Mouse (Mus musculus): ENCODE measurements around the gene Ei24. TPM values are rescaled to one million over a fixed set of nuclear protein-coding genes. Genes with fewer than 3 reads are reported as not detected.

The Ei24 gene
- 56.4 and 88.9 TPM in 2 replicates for polyA plus RNA-seq (2012; rRNA removed)

DNA sequence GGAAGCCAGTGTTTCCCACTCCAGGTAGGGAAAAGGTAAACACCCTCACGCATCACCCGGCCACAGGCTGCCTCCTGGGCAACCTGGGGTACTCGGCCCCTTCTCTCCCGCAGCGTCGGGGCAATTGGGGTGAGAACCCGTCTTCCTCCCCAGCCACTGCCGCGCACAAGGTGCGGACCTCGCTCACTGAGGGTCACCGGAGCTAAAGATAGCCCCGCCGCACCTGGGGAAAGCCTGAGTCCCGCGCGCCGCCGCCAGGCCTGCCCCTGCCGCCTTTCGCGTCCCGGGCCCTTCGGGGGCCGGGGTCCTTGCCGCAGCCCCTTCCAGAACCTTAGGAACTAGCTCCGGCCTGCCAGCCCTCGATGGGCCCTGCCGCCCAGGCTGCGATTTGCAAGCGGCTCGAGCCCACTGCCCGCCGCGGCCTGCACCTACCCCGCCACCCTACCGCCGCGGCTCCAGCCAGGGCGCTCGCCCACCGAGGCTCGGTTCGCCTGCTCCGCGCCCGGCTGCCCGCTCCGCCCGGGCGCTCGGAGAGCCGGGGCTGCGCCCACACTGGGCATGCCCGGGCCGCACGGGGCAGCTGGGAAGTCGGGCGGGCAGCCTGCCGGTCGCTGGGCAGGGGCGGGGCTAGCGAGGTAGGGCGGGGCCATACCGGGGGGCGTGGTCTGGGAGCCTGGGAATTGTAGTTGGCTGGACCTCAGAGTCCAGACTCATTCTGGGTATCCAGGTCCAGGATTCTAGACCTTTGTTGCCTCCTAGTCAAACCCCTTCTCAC is at the start of gene Ei24:
TSS of gene Ei24 (minus strand) at position 613 of the 775 bp plus-strand sequence.
- Histone ChIP-seq H3K4me3 (replicated peaks; ENCODE audit: extremely low read depth, low read depth, low read length) (peak within 1 kb of the TSS; percentile 60), H3K4me1 (ENCODE audit: control insufficient read depth, insufficient read depth, low read length) (peaks cover 2% of the 10 kb centered on the region; the same call in 1 of the 2 replicates)
- DNase-seq, result peak; percentile 95
- under 1% methylated on average over 61 of the region's 66 CpGs for WGBS
- TF ChIP-seq CTCF (IDR thresholded peaks at IDR 0.05; ENCODE audit: insufficient read depth, low read length), result no peak

DNA sequence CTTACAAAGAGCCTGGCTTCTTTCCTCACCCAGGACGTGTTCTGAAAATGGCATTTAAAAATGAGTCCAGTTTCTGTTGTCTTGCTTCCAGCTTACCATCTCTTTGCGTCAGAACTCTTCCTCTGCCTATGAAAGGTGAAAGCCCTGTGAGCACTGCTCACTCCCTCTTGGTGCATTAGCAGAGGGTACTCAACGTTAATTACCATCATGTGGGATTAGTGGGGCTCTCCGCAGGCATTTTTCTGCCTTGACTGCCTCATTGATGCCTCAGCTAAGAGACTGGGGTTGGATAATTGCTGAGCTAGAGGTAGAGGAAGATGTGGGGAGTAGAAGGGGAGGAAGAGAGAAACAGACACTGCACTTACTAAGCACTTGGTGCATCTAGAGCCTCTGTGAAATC is 49.2 kb upstream of the Ei24 start:
- no peak overlapping the region for H3K4me3 ChIP-seq (replicated peaks; ENCODE audit: extremely low read depth, low read depth, low read length)
- TF ChIP-seq CTCF (IDR thresholded peaks at IDR 0.05; ENCODE audit: insufficient read depth, low read length), result no peak
- no peak for TF ChIP-seq POLR2A (IDR thresholded peaks at IDR 0.05; ENCODE audit: borderline replicate concordance, extremely low read depth, low read depth, low read length)
- no peak for DNase-seq
- H3K4me1 ChIP-seq (ENCODE audit: control insufficient read depth, insufficient read depth, low read length), result no peaks in the 10 kb centered on the region
- WGBS, result 62% methylated on average over 4 of the region's 4 CpGs

- 48% methylated on average over 3 of the region's 3 CpGs for WGBS
- H3K4me3 ChIP-seq (replicated peaks; ENCODE audit: extremely low read depth, low read depth, low read length), result no peak overlapping the region
- DNase-seq, result no peak
- no peaks in the 10 kb centered on the region for H3K4me1 ChIP-seq (ENCODE audit: control insufficient read depth, insufficient read depth, low read length)
- TF ChIP-seq POLR2A (IDR thresholded peaks at IDR 0.05; ENCODE audit: borderline replicate concordance, extremely low read depth, low read depth, low read length) (no peak), CTCF (IDR thresholded peaks at IDR 0.05; ENCODE audit: insufficient read depth, low read length) (no peak)
Observed at GRCm38 (mm10) chr9:36833914-36834313, 36.7 kb upstream of the Ei24 start.

GRCm38 (mm10) chr9:36833043-36833881 is 36.1 kb upstream of the Ei24 start:
- 5% methylated on average over 31 of the region's 31 CpGs for WGBS
- no peak for TF ChIP-seq POLR2A (IDR thresholded peaks at IDR 0.05; ENCODE audit: borderline replicate concordance, extremely low read depth, low read depth, low read length)
- TF ChIP-seq CTCF (IDR thresholded peaks at IDR 0.05; ENCODE audit: insufficient read depth, low read length), result no peak
- H3K4me3 ChIP-seq (replicated peaks; ENCODE audit: extremely low read depth, low read depth, low read length), result peak overlapping the region; percentile 16
- H3K4me1 ChIP-seq (ENCODE audit: control insufficient read depth, insufficient read depth, low read length), result no peaks in the 10 kb centered on the region
- no peak for DNase-seq

DNA sequence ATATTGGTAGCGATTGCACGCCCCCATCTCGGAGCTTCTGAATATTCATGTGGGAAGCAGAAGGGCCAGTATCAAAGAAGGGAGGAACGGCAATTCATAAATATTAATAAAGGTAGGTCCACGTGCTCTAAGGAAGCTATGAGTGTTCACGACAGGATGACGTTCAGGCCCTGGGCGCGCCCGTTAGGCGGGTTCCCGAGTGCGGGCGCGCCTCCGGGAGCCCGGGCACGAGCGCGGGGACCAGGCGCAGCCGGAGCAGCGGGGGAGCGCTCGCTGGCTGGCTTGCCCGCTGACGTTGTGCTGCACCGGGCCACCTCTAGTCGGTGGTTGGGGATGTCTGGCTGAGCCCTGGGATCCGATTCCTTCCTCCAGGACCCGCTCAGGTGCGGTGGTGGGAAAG is 35.3 kb upstream of the Ei24 start:
- peak; percentile 20 for DNase-seq

GRCm38 (mm10) chr9:36831401-36831800 is 34.2 kb upstream of the Ei24 start:
- no peaks in the 10 kb centered on the region for H3K4me1 ChIP-seq (ENCODE audit: control insufficient read depth, insufficient read depth, low read length)
- no peak for DNase-seq
- H3K4me3 ChIP-seq (replicated peaks; ENCODE audit: extremely low read depth, low read depth, low read length), result no peak overlapping the region
- 75% methylated on average over 6 of the region's 6 CpGs for WGBS
- TF ChIP-seq CTCF (IDR thresholded peaks at IDR 0.05; ENCODE audit: insufficient read depth, low read length), result no peak

More for the DNA sequence above, 35.3 kb upstream of the Ei24 start:
- under 1% methylated on average over 32 of the region's 32 CpGs for WGBS
- TF ChIP-seq CTCF (IDR thresholded peaks at IDR 0.05; ENCODE audit: insufficient read depth, low read length), result no peak
- no peak for TF ChIP-seq POLR2A (IDR thresholded peaks at IDR 0.05; ENCODE audit: borderline replicate concordance, extremely low read depth, low read depth, low read length)
- H3K4me3 ChIP-seq (replicated peaks; ENCODE audit: extremely low read depth, low read depth, low read length), result peak overlapping the region; percentile 15
- H3K4me1 ChIP-seq (ENCODE audit: control insufficient read depth, insufficient read depth, low read length), result no peaks in the 10 kb centered on the region

GRCm38 (mm10) chr9:36826612-36827363 is 29.6 kb upstream of the Ei24 start:
- WGBS, result 51% methylated on average over 2 of the region's 2 CpGs
- no peak overlapping the region for H3K4me3 ChIP-seq (replicated peaks; ENCODE audit: extremely low read depth, low read depth, low read length)
- no peak for DNase-seq
- H3K4me1 ChIP-seq (ENCODE audit: control insufficient read depth, insufficient read depth, low read length), result no peaks in the 10 kb centered on the region
- TF ChIP-seq POLR2A (IDR thresholded peaks at IDR 0.05; ENCODE audit: borderline replicate concordance, extremely low read depth, low read depth, low read length) (no peak), CTCF (IDR thresholded peaks at IDR 0.05; ENCODE audit: insufficient read depth, low read length) (no peak)

DNA sequence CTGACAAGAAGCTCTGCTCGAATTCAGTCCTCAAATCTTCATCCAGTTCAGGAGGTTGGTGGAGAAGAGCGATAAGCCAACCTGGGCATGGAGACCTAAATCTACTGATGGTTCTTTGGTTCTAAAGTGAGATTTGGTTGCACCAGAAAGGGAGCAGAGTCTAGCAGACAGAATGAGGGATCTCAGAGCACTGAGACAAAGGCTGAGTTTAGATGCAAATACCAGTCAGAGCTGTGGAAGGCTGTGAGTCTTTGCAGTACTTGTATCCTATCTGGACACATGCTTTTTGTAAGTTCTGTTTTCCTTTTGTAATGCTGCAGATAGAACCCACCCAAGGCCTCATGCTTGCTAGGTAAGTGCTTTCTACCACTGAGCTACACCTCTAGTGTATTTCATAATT is 24.8 kb upstream of the Ei24 start:
- Histone ChIP-seq H3K4me3 (replicated peaks; ENCODE audit: extremely low read depth, low read depth, low read length) (no peak overlapping the region), H3K4me1 (ENCODE audit: control insufficient read depth, insufficient read depth, low read length) (no peaks in the 10 kb centered on the region)
- DNase-seq, result no peak
- WGBS, result 41% methylated on average over 2 of the region's 2 CpGs
- TF ChIP-seq CTCF (IDR thresholded peaks at IDR 0.05; ENCODE audit: insufficient read depth, low read length) (no peak), POLR2A (IDR thresholded peaks at IDR 0.05; ENCODE audit: borderline replicate concordance, extremely low read depth, low read depth, low read length) (no peak)

GRCm38 (mm10) chr9:36821644-36822000 is 24.4 kb upstream of the Ei24 start, which contains the start of gene Fez1:
Gene Fez1 (plus strand): TSS chr9:36821864.
- Histone ChIP-seq H3K4me1 (ENCODE audit: control insufficient read depth, insufficient read depth, low read length) (no peaks in the 10 kb centered on the region), H3K4me3 (replicated peaks; ENCODE audit: extremely low read depth, low read depth, low read length) (no peak within 1 kb of the TSS)
- 5% methylated on average over 8 of the region's 8 CpGs for WGBS
- no peak for DNase-seq
- TF ChIP-seq POLR2A (IDR thresholded peaks at IDR 0.05; ENCODE audit: borderline replicate concordance, extremely low read depth, low read depth, low read length) (no peak), CTCF (IDR thresholded peaks at IDR 0.05; ENCODE audit: insufficient read depth, low read length) (no peak)

All from lung, adult 2 months (tissue).